Mouse (Mus musculus): Measurements from ENCODE around the gene Ttc7b.

DNA sequence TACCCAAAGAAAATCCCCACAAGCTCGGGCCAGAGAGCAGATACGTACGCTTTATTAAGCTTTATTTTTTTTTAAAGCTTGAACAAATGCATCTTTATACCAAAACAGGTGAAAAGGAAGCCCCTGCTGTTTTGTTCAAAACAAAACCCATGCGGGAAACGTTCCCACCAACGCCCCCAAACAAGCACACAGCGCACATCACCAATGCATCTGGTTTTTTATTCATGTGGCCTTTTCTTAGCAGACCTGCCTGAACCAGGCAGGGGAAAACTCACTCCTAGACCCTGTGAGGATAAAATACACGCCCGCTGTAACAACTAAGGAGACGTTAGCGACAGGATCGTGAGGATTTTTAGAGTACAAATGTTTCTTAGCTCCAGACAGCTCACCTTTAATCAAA lies 14.4 kb upstream of the Ttc7b start:
- TF ChIP-seq CTCF (IDR thresholded peaks at IDR 0.05; ENCODE audit: low read depth, low read length) (no peak), POLR2A (IDR thresholded peaks at IDR 0.05; ENCODE audit: extremely low read depth, insufficient read depth, low read length) (no peak)
